Comparison of ENCODE assay signal across 8 mouse cellular contexts in genomic region chr19:4927904-4928531, GRCm38 (mm10). TPM values are rescaled to one million over a fixed set of nuclear protein-coding genes. Genes with fewer than 3 reads are reported as not detected.
A peak's percentile ranks its signal among the peaks of the same experiment; 100 is the strongest.
DNase-seq lines count a peak whose midpoint lies in the region; ATAC-seq lines count a peak whose summit lies in the region.

Dpp3 (minus strand) TSS chr19:4928287.

- ATAC-seq in CD4-positive, CD25-positive, alpha-beta regulatory T cell, adult 4 months: peak; percentile 99
- ATAC-seq in heart, embryonic 14.5 days (ENCODE audit: insufficient number of reproducible peaks, insufficient read depth, low FRiP score, low read depth): peak; percentile 98
- ATAC-seq in liver, embryonic 13.5 days (ENCODE audit: low read depth): peak; percentile 99
- peak; percentile 99 for ATAC-seq in stomach, embryonic 16.5 days (ENCODE audit: insufficient read depth, low FRiP score)

- 1% methylated on average over 32 of the region's 32 CpGs for whole genome bisulfite sequencing in heart, embryonic 14.5 days
- WGBS in liver, embryonic 13.5 days (ENCODE audit: insufficient replicate concordance): under 1% methylated on average over 32 of the region's 32 CpGs
- under 1% methylated on average over 32 of the region's 32 CpGs for WGBS in stomach, embryonic 16.5 days

- H3K4me3 ChIP-seq in heart, embryonic 14.5 days (ENCODE audit: control insufficient read depth in 1 of 2, insufficient read depth in 1 of 2, low read depth in 1 of 2, low read length in 2 of 2): peak within 1 kb of the TSS; percentile 64 to 82
- H3K4me3 ChIP-seq in liver, embryonic 13.5 days (replicated peaks): peak within 1 kb of the TSS; percentile 73
- peak within 1 kb of the TSS; percentile 78 for H3K4me3 ChIP-seq in stomach, embryonic 16.5 days (replicated peaks; ENCODE audit: low read length)

- H3K4me2 ChIP-seq in heart, embryonic 14.5 days (ENCODE audit: low read length): peak within 1 kb of the TSS; percentile 66
- peak within 1 kb of the TSS; percentile 77 for H3K4me2 ChIP-seq in liver, embryonic 13.5 days
- H3K4me2 ChIP-seq in stomach, embryonic 16.5 days (ENCODE audit: low read depth, low read length): peak within 1 kb of the TSS; percentile 81

- peak within 1 kb of the TSS; percentile 74 for H3K9ac ChIP-seq in heart, embryonic 14.5 days (ENCODE audit: low read length)
- H3K9ac ChIP-seq in liver, embryonic 13.5 days: peak within 1 kb of the TSS; percentile 70
- H3K9ac ChIP-seq in stomach, embryonic 16.5 days (ENCODE audit: low read length): peak within 1 kb of the TSS; percentile 72

- peaks cover 26% of the 10 kb centered on the region for H3K36me3 ChIP-seq in heart, embryonic 14.5 days (ENCODE audit: control insufficient read depth, insufficient read depth, low read length)
- peaks cover 29% of the 10 kb centered on the region for H3K36me3 ChIP-seq in liver, embryonic 13.5 days
- H3K36me3 ChIP-seq in stomach, embryonic 16.5 days (ENCODE audit: control insufficient read depth, insufficient read depth, low read length): peaks cover 3% of the 10 kb centered on the region; the same call in 1 of the 2 replicates

- no peaks in the 10 kb centered on the region for H3K27me3 ChIP-seq in heart, embryonic 14.5 days (ENCODE audit: control insufficient read depth, insufficient read depth, low read length)
- H3K27me3 ChIP-seq in liver, embryonic 13.5 days: 0 out of 2 replicates have a peak, but pooled peaks cover 11% of the 10 kb centered on the region
- no peaks in the 10 kb centered on the region for H3K27me3 ChIP-seq in stomach, embryonic 16.5 days (ENCODE audit: control insufficient read depth, insufficient read depth, low read length)

- peaks cover 8 to 12% of the 10 kb centered on the region in 2 experiments for H3K4me1 ChIP-seq in heart, embryonic 14.5 days (ENCODE audit: control insufficient read depth in 2 of 2, insufficient read depth in 2 of 2, low read length in 2 of 2)
- H3K4me1 ChIP-seq in liver, embryonic 13.5 days (replicated peaks): peaks cover 32% of the 10 kb centered on the region
- H3K4me1 ChIP-seq in stomach, embryonic 16.5 days (ENCODE audit: control insufficient read depth, insufficient read depth, low read length): peaks cover 16% of the 10 kb centered on the region

- no peaks in the 10 kb centered on the region for H3K9me3 ChIP-seq in heart, embryonic 14.5 days (ENCODE audit: control insufficient read depth, low read length)
- no peaks in the 10 kb centered on the region for H3K9me3 ChIP-seq in liver, embryonic 13.5 days (replicated peaks)
- no peaks in the 10 kb centered on the region for H3K9me3 ChIP-seq in stomach, embryonic 16.5 days (replicated peaks; ENCODE audit: control insufficient read depth, low read length)

- peak within 1 kb of the TSS; percentile 22 to 34; a peak in 2 of 4 replicates for H3K27ac ChIP-seq in heart, embryonic 14.5 days (replicated peaks in 1 of 2; ENCODE audit: control insufficient read depth in 1 of 2, insufficient read depth in 1 of 2, low read depth in 2 of 2, low read length in 2 of 2)
- H3K27ac ChIP-seq in liver, embryonic 13.5 days: peak within 1 kb of the TSS; percentile 70
- H3K27ac ChIP-seq in stomach, embryonic 16.5 days (ENCODE audit: low read length): peak within 1 kb of the TSS; percentile 81

- peak; percentile 93 for DNase-seq in c-Kit-negative CD71-positive TER-119-positive erythroid progenitor cells, embryonic 14.5 days (ENCODE audit: low read depth, low spot score)
- DNase-seq in fibroblast of lung, adult 2 months (ENCODE audit: low read depth): peak; percentile 95
- peak; percentile 98 for DNase-seq in kidney, postnatal 14 days
- peak; percentile 99 for DNase-seq in liver, embryonic 13.5 days
- peak; percentile 99 for DNase-seq in neural tube, embryonic 10.5 days (ENCODE audit: extremely low spot score, low spot score)

RNA-seq across cellular contexts. Expression of gene Dpp3, which starts in this region (rescaled TPM):
- 10 to 100 TPM; 39.4 to 67.8 TPM for polyA plus RNA-seq in CD4-positive, CD25-positive, alpha-beta regulatory T cell, adult 4 months (2017; shearing (Covaris generic))
- 60.8 and 71.8 TPM in 2 replicates for polyA plus RNA-seq in heart, embryonic 14.5 days (2014; fragmentation: Nextera tagmentation; extraction: Ambion mirVana)
- polyA plus RNA-seq in liver, embryonic 13.5 days (2015; fragmentation: Nextera tagmentation; extraction: Ambion mirVana): 59.5 and 65.1 TPM in 2 replicates
- 119 and 134 TPM in 2 replicates for polyA plus RNA-seq in stomach, embryonic 16.5 days (2015; fragmentation: Nextera tagmentation; extraction: Ambion mirVana)

Comparison
In these comparisons a context has a peak if more than half of its experiments do, and no peak if none do; other contexts are left out.
1. Peak in every context shown above with its lines: DNase-seq, ATAC-seq, H3K4me3 ChIP-seq and H3K27ac ChIP-seq.
2. H3K27ac ChIP-seq: peak in every context shown above with its lines; median percentile 81 in stomach, embryonic 16.5 days; 70 in liver, embryonic 13.5 days; 28 in heart, embryonic 14.5 days.